Mouse (Mus musculus) frontal cortex, postnatal 10 days (tissue): ENCODE measurements around the gene Slc13a5.

Source experiments
- DNase-seq, 2 experiments: peaks; one replicate each; pipeline ENCODE4 v3.0.0; 2022; ENCODE audit warnings: low spot score in 2 of 2, mixed read lengths in 1 of 2

The Slc13a5 gene

GRCm38 (mm10) chr11:72266960-72267560, at the start of gene Slc13a5:
Gene Slc13a5 (minus strand): TSS chr11:72267222.
- DNase-seq = no peak

- peak in 1 of 2 experiments; percentile 12 for DNase-seq
Measured at GRCm38 (mm10) chr11:72314151-72314895, 47.3 kb upstream of the Slc13a5 start, which contains the start of gene Fbxo39. Gene Fbxo39 (plus strand): TSS chr11:72314444.

DNA sequence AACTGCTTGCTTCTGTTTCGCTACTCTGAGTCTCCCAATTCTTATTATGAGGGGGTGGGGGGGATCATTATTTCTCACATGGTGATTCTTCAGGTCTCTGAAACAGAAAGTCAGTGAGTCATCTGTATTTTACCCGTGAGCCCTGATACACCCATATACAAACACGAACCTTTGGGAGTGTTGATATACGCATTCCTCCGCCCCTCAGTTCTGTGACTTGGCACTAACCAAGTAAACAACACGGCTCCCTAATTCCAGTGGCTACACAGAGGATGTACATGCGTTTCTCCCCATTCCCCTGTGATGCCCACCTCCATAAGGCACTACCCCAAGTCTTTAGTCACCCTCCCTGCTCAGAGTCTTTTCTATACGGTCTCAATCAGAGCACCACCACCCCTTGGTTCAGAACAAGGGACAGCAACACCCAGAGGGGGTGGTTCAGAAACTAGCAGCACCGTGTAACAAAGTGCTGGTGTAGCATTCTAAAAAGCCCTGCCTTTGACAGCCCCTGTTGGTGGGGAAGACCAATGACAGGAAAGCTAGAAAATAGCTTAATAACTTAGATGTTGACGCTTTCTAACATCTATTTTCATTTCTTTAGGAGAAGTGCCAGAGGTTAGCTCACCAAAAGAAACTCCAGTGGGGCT, 44.5 kb upstream of the Slc13a5 start:
- no peak for DNase-seq

GRCm38 (mm10) chr11:72310491-72310890, 43.5 kb upstream of the Slc13a5 start:
- DNase-seq = no peak

- DNase-seq = no peak
Measured at GRCm38 (mm10) chr11:72308982-72309381, 42.0 kb upstream of the Slc13a5 start.

DNA sequence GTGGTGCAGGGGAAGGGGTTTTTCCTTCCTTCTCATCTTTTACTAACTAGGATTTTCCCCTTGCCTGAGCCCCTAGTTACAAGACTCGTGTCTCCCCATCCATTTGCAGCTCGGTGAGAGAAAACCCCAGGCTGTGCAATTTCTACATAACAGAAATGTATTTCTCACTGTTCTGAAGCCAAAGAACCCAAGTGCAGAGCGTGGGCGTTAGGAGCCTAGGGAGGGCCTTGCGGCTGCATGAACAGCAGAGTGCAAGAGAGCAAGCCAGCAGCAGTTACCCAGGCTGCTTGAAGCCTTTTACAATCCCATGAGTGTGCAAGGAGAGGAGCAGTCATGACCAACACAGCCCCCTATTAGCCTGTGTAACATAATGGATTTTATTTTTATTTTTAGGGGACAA, 40.4 kb upstream of the Slc13a5 start:
- DNase-seq = no peak

- DNase-seq = peak; percentile 11 to 23
Measured at GRCm38 (mm10) chr11:72302230-72302629, 35.2 kb upstream of the Slc13a5 start.

DNA sequence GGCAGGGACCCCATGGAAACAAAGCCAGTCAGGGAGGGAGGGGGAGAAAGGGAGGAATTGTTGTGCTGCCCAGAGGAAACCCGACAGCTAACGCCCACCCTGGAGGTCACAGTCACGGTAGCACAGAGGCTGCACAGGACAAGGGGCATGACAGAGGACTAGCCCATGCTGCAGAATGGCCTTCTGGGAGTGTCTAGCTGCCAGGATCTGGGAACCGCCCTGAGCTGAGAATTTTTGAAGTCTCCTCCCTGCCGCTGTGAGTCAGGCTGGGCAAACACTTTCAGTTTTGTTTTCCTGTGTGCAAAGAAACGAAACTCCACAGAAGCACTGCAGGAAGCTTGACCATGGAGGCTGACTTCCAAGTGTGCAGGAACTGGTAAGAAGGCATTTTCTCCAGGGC, 34.3 kb upstream of the Slc13a5 start, which contains the start of gene Xaf1:
Xaf1 (plus strand) TSS at position 296 of the 400 bp plus-strand sequence.
- DNase-seq = peak in 1 of 2 experiments; percentile 12

GRCm38 (mm10) chr11:72293116-72293515, 26.1 kb upstream of the Slc13a5 start:
- no peak for DNase-seq

DNA sequence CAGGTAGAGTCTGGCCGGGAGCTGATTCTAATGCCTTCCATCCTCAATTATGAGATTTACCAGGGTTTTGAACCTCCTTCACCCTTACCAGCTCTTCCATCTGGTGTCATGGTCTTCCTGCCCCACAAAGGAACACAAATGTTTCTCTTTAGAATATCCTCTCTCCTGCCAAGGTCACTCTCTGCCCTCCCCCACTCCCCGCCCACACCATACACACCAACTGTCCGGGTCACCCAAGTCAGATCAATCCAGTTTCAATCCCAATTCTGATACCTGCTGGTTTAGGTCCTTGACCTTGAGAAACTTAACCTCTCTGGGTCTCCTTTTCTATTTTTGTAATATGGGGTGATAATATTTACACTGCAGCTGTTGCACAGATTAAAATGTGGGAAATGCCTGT, 20.5 kb upstream of the Slc13a5 start:
- no peak for DNase-seq

DNA sequence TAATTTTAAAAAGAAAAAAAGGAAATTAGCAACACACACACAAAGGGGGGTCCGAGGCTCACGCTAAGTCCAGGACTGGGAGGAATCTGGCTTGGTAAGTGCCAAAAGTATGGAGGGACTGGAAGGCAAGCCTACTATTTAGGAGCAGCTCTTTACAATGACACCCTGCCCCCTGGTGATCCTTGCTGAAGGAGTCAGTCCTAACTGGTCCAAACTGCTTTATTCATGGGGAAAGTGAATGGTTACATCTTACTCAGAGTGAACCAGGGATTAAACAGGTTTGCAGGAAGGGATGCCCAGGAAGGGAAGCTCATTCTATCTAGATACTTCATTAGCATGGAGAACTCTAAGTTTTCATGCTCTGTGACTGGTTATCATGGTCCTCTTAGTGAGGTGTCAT, 20.1 kb upstream of the Slc13a5 start:
- no peak for DNase-seq

DNA sequence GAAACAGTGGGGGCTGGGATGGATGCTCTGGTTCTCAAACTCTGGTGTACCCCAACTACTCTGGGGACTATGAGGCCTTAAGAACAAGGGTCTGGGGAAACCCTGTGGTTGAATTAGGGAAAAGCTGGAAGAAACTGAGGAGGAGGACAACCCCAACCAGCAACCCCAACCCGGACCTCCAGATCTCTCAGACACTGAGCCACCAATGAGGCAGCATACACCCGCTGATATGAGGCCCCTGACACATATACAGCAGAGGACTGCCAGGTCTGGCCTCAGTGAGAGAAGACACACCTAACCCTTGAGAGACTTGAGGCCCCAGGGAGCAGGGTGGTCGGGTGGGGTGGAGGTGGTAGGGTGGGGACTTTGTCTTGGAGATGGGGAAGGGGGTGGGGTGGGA, 19.6 kb upstream of the Slc13a5 start:
- no peak for DNase-seq

- no peak for DNase-seq
Measured at GRCm38 (mm10) chr11:72285971-72286480, 19.0 kb upstream of the Slc13a5 start.

GRCm38 (mm10) chr11:72284532-72285182, 17.6 kb upstream of the Slc13a5 start:
- DNase-seq = no peak

GRCm38 (mm10) chr11:72283486-72284224, 16.6 kb upstream of the Slc13a5 start:
- no peak for DNase-seq

DNA sequence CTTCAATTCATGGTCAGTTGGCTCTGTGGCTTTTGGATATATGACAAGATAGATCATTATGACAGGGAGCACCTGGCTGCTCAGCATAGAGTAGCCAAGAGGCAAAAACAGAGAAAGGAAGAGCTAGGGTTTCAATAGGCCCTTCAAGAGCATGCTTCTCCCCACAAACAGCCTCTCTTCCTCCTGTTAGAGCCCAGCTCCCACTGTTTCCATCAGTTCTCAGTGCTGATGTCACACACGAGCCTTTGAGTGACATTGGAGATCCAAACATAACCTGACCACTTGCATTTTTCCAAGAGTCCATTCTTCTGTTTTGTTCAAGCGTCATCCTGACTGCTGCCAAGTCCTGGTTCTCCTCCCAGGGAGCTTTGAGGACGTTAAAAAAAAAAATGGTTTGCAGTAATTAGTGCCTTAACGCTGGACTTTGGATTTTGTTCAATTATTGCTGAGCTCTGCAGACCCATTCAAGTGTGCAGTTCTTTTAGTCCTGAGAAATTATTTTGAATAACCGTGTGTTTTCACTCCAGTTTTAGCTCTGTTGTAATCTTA, 14.9 kb upstream of the Slc13a5 start:
- no peak for DNase-seq

GRCm38 (mm10) chr11:72281143-72281851, 14.3 kb upstream of the Slc13a5 start:
- no peak for DNase-seq

GRCm38 (mm10) chr11:72273341-72273740, 6.3 kb upstream of the Slc13a5 start:
- DNase-seq = no peak

- DNase-seq = no peak
Measured at GRCm38 (mm10) chr11:72271761-72272160, 4.7 kb upstream of the Slc13a5 start.

- peak; percentile 49 to 62 for DNase-seq
Measured at GRCm38 (mm10) chr11:72266207-72266959, 639 bp downstream of the Slc13a5 start.
